Comparison of ENCODE assay signal across 14 mouse cellular contexts in genomic region chr17:86988161-86988560, GRCm38 (mm10). TPM values are rescaled to one million over a fixed set of nuclear protein-coding genes. Genes with fewer than 3 reads are reported as not detected.
DNase-seq lines count a peak whose midpoint lies in the region; ATAC-seq and TF ChIP-seq lines count a peak whose summit lies in the region.
"Had no signal": no experiment of that assay in that cellular context is flagged by ENCODE, and none has a peak within 500 bp of the region (broad histone marks: within the 10 kb centered on the region; RNA-seq: fewer than 3 reads in every experiment).

No protein-coding gene starts in this region.

- 0 out of 2 replicates have a peak overlapping the region, but pooled peaks have one; percentile 15 for H3K9ac ChIP-seq in heart, embryonic 13.5 days
- no peak overlapping the region for H3K9ac ChIP-seq in intestine, postnatal 0 days (ENCODE audit: low read depth, low read length)
- H3K9ac ChIP-seq: neural tube, embryonic 13.5 days had no signal

- intact Hi-C loops in heart, postnatal 14 days (cut with DNase I), result no loop called here

- H3K4me3 ChIP-seq in heart, embryonic 13.5 days, result no peak overlapping the region
- H3K4me3 ChIP-seq in intestine, postnatal 0 days (ENCODE audit: low read depth, low read length), result no peak overlapping the region
- H3K4me3 ChIP-seq: neural tube, embryonic 13.5 days had no signal

- no peaks in the 10 kb centered on the region for H3K9me3 ChIP-seq in heart, embryonic 13.5 days
- no peaks in the 10 kb centered on the region for H3K9me3 ChIP-seq in intestine, postnatal 0 days (ENCODE audit: control insufficient read depth)
- H3K9me3 ChIP-seq: neural tube, embryonic 13.5 days had no signal

- ATAC-seq in heart, embryonic 13.5 days (ENCODE audit: extremely low read depth, insufficient number of reproducible peaks, low FRiP score, low TSS enrichment), result no peak
- ATAC-seq in intestine, postnatal 0 days, result no peak

- H3K27ac ChIP-seq in heart, embryonic 13.5 days (replicated peaks), result 0 out of 2 replicates have a peak overlapping the region, but pooled peaks have one; percentile 21
- no peak overlapping the region for H3K27ac ChIP-seq in intestine, postnatal 0 days (ENCODE audit: low read depth, low read length)
- H3K27ac ChIP-seq: kidney, postnatal 0 days; neural tube, embryonic 13.5 days had no signal

- DNase-seq in heart, postnatal 14 days, result no peak
- peak; percentile 47 for DNase-seq in lung, postnatal 36 days
- DNase-seq in lung, postnatal 14 days, result no peak
- peak; percentile 65 to 67 for DNase-seq in thymus, postnatal 10 days (ENCODE audit: low spot score in 2 of 2)
- no peak for DNase-seq in cerebellum, adult 18-20 months
- DNase-seq in kidney, postnatal 10 days, result no peak

- no peaks in the 10 kb centered on the region for H3K27me3 ChIP-seq in heart, embryonic 13.5 days (replicated peaks)
- no peaks in the 10 kb centered on the region for H3K27me3 ChIP-seq in intestine, postnatal 0 days (replicated peaks; ENCODE audit: control insufficient read depth, insufficient read depth, low read length)
- H3K27me3 ChIP-seq: neural tube, embryonic 13.5 days had no signal

- TF ChIP-seq CTCF in intestine, postnatal 0 days (IDR thresholded peaks at IDR 0.05; ENCODE audit: low read depth), result 0 out of 2 replicates have a peak, but pooled peaks have one; percentile 12

- no peak overlapping the region for H3K4me2 ChIP-seq in heart, embryonic 13.5 days
- no peak overlapping the region for H3K4me2 ChIP-seq in intestine, postnatal 0 days (replicated peaks; ENCODE audit: low read depth)
- H3K4me2 ChIP-seq: liver, embryonic 11.5 days; neural tube, embryonic 13.5 days had no signal

- 83% methylated on average over 5 of the region's 5 CpGs for WGBS in heart, embryonic 13.5 days
- WGBS in intestine, postnatal 0 days, result 88% methylated on average over 5 of the region's 5 CpGs

- peaks cover 17% of the 10 kb centered on the region for H3K36me3 ChIP-seq in heart, embryonic 13.5 days
- peaks cover 8% of the 10 kb centered on the region; the same call in 1 of the 2 replicates for H3K36me3 ChIP-seq in intestine, postnatal 0 days (ENCODE audit: control insufficient read depth, insufficient read depth)
- H3K36me3 ChIP-seq: neural tube, embryonic 13.5 days had no signal

- peaks cover 65% of the 10 kb centered on the region for H3K4me1 ChIP-seq in heart, embryonic 13.5 days
- no peaks in the 10 kb centered on the region for H3K4me1 ChIP-seq in intestine, postnatal 0 days (replicated peaks; ENCODE audit: control insufficient read depth, insufficient read depth, low read length)

RNA-seq across cellular contexts. Expression of gene Rhoq, which starts 25.3 kb away (rescaled TPM):
- polyA plus RNA-seq in heart, embryonic 13.5 days (2015; fragmentation: Nextera tagmentation; extraction: Ambion mirVana), result 18.4 and 18.5 TPM in 2 replicates
- 100 to 1,000 TPM; 165 to 168 TPM for total RNA-seq in heart, postnatal 14 days (2021)
- polyA plus RNA-seq in intestine, postnatal 0 days (2015; fragmentation: Nextera tagmentation; extraction: Ambion mirVana), result 7.3 and 7.6 TPM in 2 replicates

RNA-seq across cellular contexts. Expression of gene Pigf, which starts 37.0 kb away (rescaled TPM):
- 17.5 and 19.2 TPM in 2 replicates for polyA plus RNA-seq in heart, embryonic 13.5 days (2015; fragmentation: Nextera tagmentation; extraction: Ambion mirVana)
- total RNA-seq in heart, postnatal 14 days (2021), result 1 to 10 TPM; 4.0 to 4.8 TPM
- 42.6 and 43.8 TPM in 2 replicates for polyA plus RNA-seq in intestine, postnatal 0 days (2015; fragmentation: Nextera tagmentation; extraction: Ambion mirVana)

RNA-seq across cellular contexts. Expression of gene Cript, which starts 37.2 kb away (rescaled TPM):
- polyA plus RNA-seq in heart, embryonic 13.5 days (2015; fragmentation: Nextera tagmentation; extraction: Ambion mirVana), result 105 and 119 TPM in 2 replicates
- 10 to 100 TPM; 44.2 to 47.3 TPM for total RNA-seq in heart, postnatal 14 days (2021)
- 192 and 200 TPM in 2 replicates for polyA plus RNA-seq in intestine, postnatal 0 days (2015; fragmentation: Nextera tagmentation; extraction: Ambion mirVana)

RNA-seq across cellular contexts. Expression of gene Atp6v1e2, which starts 40.5 kb away (rescaled TPM):
- not detected in 2 replicates for polyA plus RNA-seq in heart, embryonic 13.5 days (2015; fragmentation: Nextera tagmentation; extraction: Ambion mirVana)
- total RNA-seq in heart, postnatal 14 days (2021), result not detected
- polyA plus RNA-seq in intestine, postnatal 0 days (2015; fragmentation: Nextera tagmentation; extraction: Ambion mirVana), result not detected in 2 replicates
- total RNA-seq: adrenal gland, postnatal 4 days; gastrocnemius, adult 18-20 months; heart, postnatal 36 days had no signal
- polyA plus RNA-seq: kidney, postnatal 0 days; liver, embryonic 11.5 days; neural tube, embryonic 13.5 days had no signal

Comparison
In these comparisons a context has a peak if more than half of its experiments do, and no peak if none do; other contexts are left out.
1. DNase-seq: peak in lung, postnatal 36 days (single experiment) and thymus, postnatal 10 days (2 of 2); none in heart, postnatal 14 days (0 of 2), lung, postnatal 14 days (single experiment), cerebellum, adult 18-20 months (0 of 2) and kidney, postnatal 10 days (single experiment).